Mouse (Mus musculus): ENCODE measurements around the gene Emc10. TPM values are rescaled to one million over a fixed set of nuclear protein-coding genes. Genes with fewer than 3 reads are reported as not detected.

The Emc10 gene
- polyA plus RNA-seq, 1 experiment from 2014 or later: 98.8 TPM

GRCm38 (mm10) chr7:44521710-44522109 lies 25.4 kb upstream of the Emc10 start:
- H3K9ac ChIP-seq: no peak overlapping the region

GRCm38 (mm10) chr7:44520990-44521389 lies 24.7 kb upstream of the Emc10 start:
- Histone ChIP-seq H3K9ac (no peak overlapping the region), H3K27ac (no peak overlapping the region), H3K9me3 (no peaks in the 10 kb centered on the region), H3K4me2 (no peak overlapping the region), H3K4me3 (replicated peaks) (no peak overlapping the region), H3K36me3 (no peaks in the 10 kb centered on the region), H3K27me3 (replicated peaks) (peaks cover 23% of the 10 kb centered on the region; the same call in 1 of the 2 replicates), H3K4me1 (peaks cover 11% of the 10 kb centered on the region)
- ATAC-seq (ENCODE audit: insufficient read depth, low FRiP score, low read depth): no peak
- 64% methylated on average over 3 of the region's 3 CpGs for WGBS

More at GRCm38 (mm10) chr7:44521710-44522109, 25.4 kb upstream of the Emc10 start:
- peaks cover 23% of the 10 kb centered on the region; the same call in 1 of the 2 replicates for H3K27me3 ChIP-seq (replicated peaks)
- ATAC-seq (ENCODE audit: insufficient read depth, low FRiP score, low read depth): no peak
- H3K4me3 ChIP-seq (replicated peaks): no peak overlapping the region
- 4% methylated on average over 20 of the region's 20 CpGs for WGBS
- no peaks in the 10 kb centered on the region for H3K36me3 ChIP-seq
- H3K4me1 ChIP-seq: peaks cover 11% of the 10 kb centered on the region
- peak overlapping the region; percentile 29 for H3K4me2 ChIP-seq
- H3K27ac ChIP-seq: no peak overlapping the region
- no peaks in the 10 kb centered on the region for H3K9me3 ChIP-seq

DNA sequence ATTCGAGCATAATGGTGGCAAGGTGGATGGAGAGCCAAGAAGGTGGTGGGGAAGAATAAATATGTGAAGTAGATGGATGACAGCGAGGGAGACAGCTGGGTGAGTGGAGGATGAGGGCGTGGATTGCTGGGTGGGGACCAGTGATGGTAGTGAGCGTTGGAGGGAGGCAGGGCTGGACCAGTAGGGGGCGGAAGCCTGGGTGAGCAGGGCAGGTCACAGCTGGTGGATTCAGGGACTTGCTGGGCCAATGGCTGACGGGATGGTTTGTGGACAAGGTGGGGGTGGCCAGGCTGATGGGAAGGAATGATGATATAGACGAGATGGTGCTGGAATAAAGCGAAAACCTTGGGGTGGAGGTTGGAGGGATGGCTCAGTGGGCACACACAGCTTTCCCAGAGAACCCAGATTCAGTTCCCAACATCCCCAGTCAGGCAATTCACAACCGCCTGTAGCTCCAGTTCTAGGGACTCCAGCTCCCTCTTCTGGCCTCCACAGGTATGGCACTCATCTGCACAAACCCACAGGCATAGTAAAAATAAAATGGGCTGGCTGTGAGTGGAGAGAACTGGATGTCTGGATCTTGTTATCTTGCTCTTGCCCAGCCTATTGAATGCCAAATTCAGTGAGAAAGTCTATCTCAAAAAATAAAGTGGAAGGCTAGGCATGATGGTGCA lies 23.0 kb upstream of the Emc10 start:
- Histone ChIP-seq H3K27ac (no peak overlapping the region), H3K4me2 (no peak overlapping the region), H3K27me3 (replicated peaks) (peaks cover 14% of the 10 kb centered on the region; the same call in 1 of the 2 replicates), H3K9ac (no peak overlapping the region), H3K4me3 (replicated peaks) (no peak overlapping the region), H3K9me3 (no peaks in the 10 kb centered on the region), H3K36me3 (no peaks in the 10 kb centered on the region), H3K4me1 (no peaks in the 10 kb centered on the region)
- WGBS: 64% methylated on average over 9 of the region's 9 CpGs
- no peak for ATAC-seq (ENCODE audit: insufficient read depth, low FRiP score, low read depth)

GRCm38 (mm10) chr7:44507491-44507890 lies 11.2 kb upstream of the Emc10 start:
- Histone ChIP-seq H3K27me3 (replicated peaks) (no peaks in the 10 kb centered on the region; the same call in 1 of the 2 replicates), H3K36me3 (no peaks in the 10 kb centered on the region), H3K4me3 (replicated peaks) (no peak overlapping the region), H3K4me2 (no peak overlapping the region), H3K9me3 (no peaks in the 10 kb centered on the region), H3K9ac (no peak overlapping the region), H3K4me1 (no peaks in the 10 kb centered on the region), H3K27ac (no peak overlapping the region)
- ATAC-seq (ENCODE audit: insufficient read depth, low FRiP score, low read depth): no peak

DNA sequence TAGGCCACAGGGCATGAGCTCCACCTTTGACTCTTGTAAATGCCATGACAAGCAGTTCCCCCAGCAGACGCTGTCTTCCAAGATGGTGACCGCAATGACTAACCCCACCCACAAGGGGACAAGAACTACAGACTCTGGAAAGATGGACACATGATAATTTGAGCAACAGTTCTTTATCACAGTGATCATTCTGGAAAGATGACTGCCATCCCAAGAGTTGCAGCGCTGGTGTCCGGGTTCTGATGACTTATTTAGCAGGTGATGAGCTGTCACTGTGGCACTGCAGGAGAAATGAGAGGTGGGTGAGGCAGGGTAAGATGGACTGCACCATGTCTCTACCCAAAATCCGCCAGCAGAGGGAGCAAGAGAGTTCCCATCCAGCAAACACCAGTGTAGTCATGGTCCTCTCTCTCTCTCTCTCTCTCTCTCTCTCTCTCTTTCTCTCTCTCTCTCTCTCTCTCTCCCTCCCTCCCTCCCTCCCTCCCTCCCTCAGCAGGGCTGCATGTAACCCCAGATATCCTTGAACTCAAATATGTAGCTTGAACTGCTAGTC lies 5.3 kb upstream of the Emc10 start:
- no peaks in the 10 kb centered on the region; the same call in 1 of the 2 replicates for H3K4me1 ChIP-seq
- H3K4me3 ChIP-seq (replicated peaks): no peak overlapping the region
- WGBS: 33% methylated on average over 5 of the region's 5 CpGs
- H3K4me2 ChIP-seq: no peak overlapping the region
- H3K27me3 ChIP-seq (replicated peaks): no peaks in the 10 kb centered on the region
- no peaks in the 10 kb centered on the region for H3K36me3 ChIP-seq
- no peak overlapping the region for H3K27ac ChIP-seq
- H3K9me3 ChIP-seq: no peaks in the 10 kb centered on the region
- no peak overlapping the region for H3K9ac ChIP-seq
- ATAC-seq (ENCODE audit: insufficient read depth, low FRiP score, low read depth): no peak

DNA sequence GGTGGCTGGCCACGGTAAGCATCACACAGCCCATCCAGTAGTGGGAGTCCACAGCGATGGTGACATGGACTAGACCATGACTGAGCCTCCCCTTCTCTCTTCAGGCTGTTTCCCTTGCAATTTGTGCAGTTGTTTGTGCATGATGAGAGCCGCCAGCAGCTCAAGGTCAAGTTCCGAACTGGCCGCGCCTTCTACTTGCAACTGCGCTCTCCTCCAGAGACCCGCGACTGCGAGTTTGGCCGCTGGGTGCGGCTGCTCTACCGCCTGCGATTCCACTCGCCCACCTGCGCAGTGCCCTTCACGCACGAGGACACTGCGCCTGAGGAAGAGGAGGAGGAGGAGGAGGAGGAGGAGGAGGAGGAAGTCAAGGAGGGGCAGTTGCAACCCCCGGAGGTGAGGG lies 3.7 kb upstream of the Emc10 start:
- Histone ChIP-seq H3K36me3 (no peaks in the 10 kb centered on the region), H3K27me3 (replicated peaks) (no peaks in the 10 kb centered on the region), H3K9me3 (no peaks in the 10 kb centered on the region), H3K27ac (no peak overlapping the region), H3K9ac (no peak overlapping the region), H3K4me1 (peaks cover 8% of the 10 kb centered on the region), H3K4me2 (no peak overlapping the region), H3K4me3 (replicated peaks) (no peak overlapping the region)
- WGBS: 52% methylated on average over 20 of the region's 20 CpGs
- ATAC-seq (ENCODE audit: insufficient read depth, low FRiP score, low read depth): no peak

- ATAC-seq (ENCODE audit: insufficient read depth, low FRiP score, low read depth): no peak
- no peaks in the 10 kb centered on the region for H3K36me3 ChIP-seq
- no peaks in the 10 kb centered on the region for H3K9me3 ChIP-seq
- H3K27me3 ChIP-seq (replicated peaks): no peaks in the 10 kb centered on the region
- H3K9ac ChIP-seq: no peak overlapping the region
- no peak overlapping the region for H3K27ac ChIP-seq
- peaks cover 13% of the 10 kb centered on the region for H3K4me1 ChIP-seq
- no peak overlapping the region for H3K4me3 ChIP-seq (replicated peaks)
- H3K4me2 ChIP-seq: no peak overlapping the region
- WGBS: 72% methylated on average over 1 of the region's 1 CpGs
Measured at GRCm38 (mm10) chr7:44498922-44499321, 2.6 kb upstream of the Emc10 start.

- Histone ChIP-seq H3K9me3 (no peaks in the 10 kb centered on the region), H3K4me2 (peak overlapping the region; percentile 95), H3K4me1 (peaks cover 13% of the 10 kb centered on the region), H3K4me3 (replicated peaks) (peak overlapping the region; percentile 77), H3K27ac (0 out of 2 replicates have a peak overlapping the region, but pooled peaks have one; percentile 77), H3K9ac (no peak overlapping the region), H3K27me3 (replicated peaks) (no peaks in the 10 kb centered on the region), H3K36me3 (peaks cover under 1% of the 10 kb centered on the region; the same call in 1 of the 2 replicates)
- 66% methylated on average over 10 of the region's 10 CpGs for WGBS
- no peak for ATAC-seq (ENCODE audit: insufficient read depth, low FRiP score, low read depth)
Measured at GRCm38 (mm10) chr7:44497361-44498055, 1.2 kb upstream of the Emc10 start.

- WGBS: 1% methylated on average over 26 of the region's 26 CpGs
- Histone ChIP-seq H3K4me1 (peaks cover 13% of the 10 kb centered on the region), H3K4me3 (replicated peaks) (peak overlapping the region; percentile 77), H3K27ac (peak overlapping the region; percentile 77), H3K9ac (peak overlapping the region; percentile 45), H3K36me3 (peaks cover 7% of the 10 kb centered on the region; the same call in 1 of the 2 replicates), H3K27me3 (replicated peaks) (no peaks in the 10 kb centered on the region), H3K9me3 (no peaks in the 10 kb centered on the region), H3K4me2 (peak overlapping the region; percentile 95)
- ATAC-seq (ENCODE audit: insufficient read depth, low FRiP score, low read depth): no peak
Measured at GRCm38 (mm10) chr7:44496771-44497109, 411 bp upstream of the Emc10 start.

DNA sequence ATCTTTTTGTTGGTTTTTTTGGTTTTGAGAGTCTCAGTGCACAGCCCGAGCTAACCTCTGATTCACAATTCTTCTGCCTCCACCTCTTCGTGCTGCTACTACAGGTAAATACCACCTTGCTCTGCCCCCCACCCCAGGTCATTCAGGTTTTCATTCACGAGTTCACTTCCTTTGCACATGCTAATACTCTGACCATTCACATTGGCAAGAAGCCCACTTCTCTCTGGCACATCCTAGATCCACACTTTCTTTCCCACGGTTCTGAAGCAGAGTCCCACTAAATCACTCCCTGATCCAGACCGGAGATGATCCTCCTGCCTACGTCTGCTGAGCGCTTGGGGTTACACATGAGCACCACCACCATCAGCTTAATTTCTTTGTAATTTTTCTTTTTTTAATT lies 1.2 kb downstream of the Emc10 start:
- Histone ChIP-seq H3K36me3 (peaks cover 23% of the 10 kb centered on the region), H3K4me1 (peaks cover 13% of the 10 kb centered on the region), H3K4me2 (peak overlapping the region; percentile 72), H3K9ac (no peak overlapping the region), H3K9me3 (no peaks in the 10 kb centered on the region), H3K4me3 (replicated peaks) (peak overlapping the region; percentile 77; the same call in 1 of the 2 replicates), H3K27ac (no peak overlapping the region), H3K27me3 (replicated peaks) (no peaks in the 10 kb centered on the region)
- ATAC-seq (ENCODE audit: insufficient read depth, low FRiP score, low read depth): no peak
- 78% methylated on average over 7 of the region's 7 CpGs for WGBS

- Histone ChIP-seq H3K4me2 (no peak overlapping the region), H3K9ac (no peak overlapping the region), H3K27ac (no peak overlapping the region), H3K4me1 (peaks cover 13% of the 10 kb centered on the region), H3K4me3 (replicated peaks) (no peak overlapping the region), H3K27me3 (replicated peaks) (no peaks in the 10 kb centered on the region), H3K9me3 (no peaks in the 10 kb centered on the region), H3K36me3 (peaks cover 26% of the 10 kb centered on the region)
- WGBS: 91% methylated on average over 12 of the region's 12 CpGs
- ATAC-seq (ENCODE audit: insufficient read depth, low FRiP score, low read depth): no peak
Measured at GRCm38 (mm10) chr7:44494681-44495080, 1.6 kb downstream of the Emc10 start.

DNA sequence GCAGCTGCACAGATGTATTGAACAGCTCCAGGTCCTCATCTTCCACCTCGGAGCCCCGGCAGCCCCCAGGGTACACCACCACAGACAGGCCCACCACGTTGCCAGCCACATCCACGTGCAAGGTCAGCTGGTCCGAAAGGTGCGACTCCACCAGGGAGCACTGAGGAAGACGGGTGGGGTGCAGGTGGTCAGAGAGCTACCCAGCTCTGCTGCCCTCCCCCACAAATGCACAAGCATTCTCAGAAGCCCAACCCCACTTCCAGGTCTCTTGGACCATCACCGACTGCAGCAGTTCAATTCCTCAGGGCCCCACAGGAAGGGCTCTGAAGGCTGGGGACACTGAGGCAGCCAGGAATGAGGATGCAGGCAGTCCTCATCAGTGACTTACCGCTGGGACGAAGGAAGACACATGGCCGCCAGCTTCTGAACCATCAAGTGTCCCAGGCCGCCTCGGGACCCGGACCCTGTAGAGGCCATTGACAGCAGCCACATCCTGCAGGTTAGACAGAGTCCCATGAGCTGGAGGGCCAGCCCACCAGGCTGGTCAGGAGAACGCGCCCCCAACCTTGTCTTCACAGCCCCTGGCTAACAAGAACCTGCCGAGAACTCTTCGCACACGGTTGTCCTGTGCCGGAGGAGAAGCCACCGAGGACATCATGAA lies 4.0 kb downstream of the Emc10 start:
- 91% methylated on average over 21 of the region's 21 CpGs for WGBS
- Histone ChIP-seq H3K27me3 (replicated peaks) (no peaks in the 10 kb centered on the region), H3K4me1 (peaks cover 13% of the 10 kb centered on the region), H3K27ac (no peak overlapping the region), H3K4me3 (replicated peaks) (no peak overlapping the region), H3K9me3 (no peaks in the 10 kb centered on the region), H3K9ac (no peak overlapping the region), H3K4me2 (no peak overlapping the region), H3K36me3 (peaks cover 32% of the 10 kb centered on the region)
- ATAC-seq (ENCODE audit: insufficient read depth, low FRiP score, low read depth): no peak
